Mouse (Mus musculus): ENCODE data around the gene Arhgap19.

Gene Arhgap19
- long read RNA-seq, experiment 1, full-length matches to known transcripts = 1 of 2 reads
- long read RNA-seq, experiment 1, partial matches to known transcripts = 0 of 2 reads
- long read RNA-seq, experiment 1, other reads (novel, unspliced or antisense) = 1 of 2 reads
- long read RNA-seq, experiment 2, partial matches to known transcripts = 0 of 1 reads
- long read RNA-seq, experiment 2, other reads (novel, unspliced or antisense) = 1 of 1 reads

DNA sequence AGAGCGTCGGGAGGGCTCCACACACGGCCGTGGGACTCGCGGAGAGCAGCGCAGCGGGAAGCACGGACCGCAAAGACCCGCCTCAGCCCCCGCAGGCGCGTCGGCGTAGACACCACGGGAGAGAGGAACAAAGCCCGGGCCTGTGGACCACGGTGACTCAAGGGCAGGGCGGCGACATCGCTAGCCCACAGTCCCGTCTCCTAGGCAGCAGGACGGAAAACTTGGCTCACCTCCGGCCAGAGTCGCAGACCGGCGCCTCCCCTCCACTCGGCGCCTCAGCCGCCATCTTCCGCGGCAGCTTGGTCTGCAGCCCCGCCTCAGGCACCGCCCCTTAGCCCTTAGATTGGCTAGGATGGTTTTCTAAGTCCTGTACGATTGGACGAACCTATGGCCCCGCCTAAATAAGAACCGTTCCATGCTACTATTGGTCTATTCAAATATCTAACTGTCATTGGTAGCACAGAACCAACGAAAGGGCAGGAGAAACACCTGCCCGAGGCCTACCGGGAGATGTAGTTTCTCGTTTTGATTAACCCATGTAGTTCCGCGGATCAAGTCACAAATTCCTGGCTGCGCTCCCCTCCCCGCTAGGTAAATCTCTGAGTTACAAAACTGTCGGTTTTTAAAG lies at the start of gene Arhgap19:
TSS of gene Arhgap19 (minus strand) at position 306 of the 628 bp plus-strand sequence.
- intact Hi-C loops (cut with DNase I) = loop anchor here (5.0 kb wide), 1 partner anchor 45 kb away; the partner anchor contains the start of gene Frat2

- intact Hi-C loops (cut with DNase I) = no loop called here
These were observed 49.1 kb upstream of the Arhgap19 start for GRCm38 (mm10) chr19:41850719-41851543.

GRCm38 (mm10) chr19:41850021-41850718 lies 48.3 kb upstream of the Arhgap19 start:
- intact Hi-C loops (cut with DNase I) = no loop called here

- intact Hi-C loops (cut with DNase I) = loop anchor here (5.0 kb wide), 1 partner anchor 46 kb away; the partner anchor contains the start of gene Arhgap19
These were observed 46.4 kb upstream of the Arhgap19 start, which contains the start of gene Frat2 for GRCm38 (mm10) chr19:41847992-41848851. Gene Frat2, minus strand, starts transcription at chr19:41848132.

DNA sequence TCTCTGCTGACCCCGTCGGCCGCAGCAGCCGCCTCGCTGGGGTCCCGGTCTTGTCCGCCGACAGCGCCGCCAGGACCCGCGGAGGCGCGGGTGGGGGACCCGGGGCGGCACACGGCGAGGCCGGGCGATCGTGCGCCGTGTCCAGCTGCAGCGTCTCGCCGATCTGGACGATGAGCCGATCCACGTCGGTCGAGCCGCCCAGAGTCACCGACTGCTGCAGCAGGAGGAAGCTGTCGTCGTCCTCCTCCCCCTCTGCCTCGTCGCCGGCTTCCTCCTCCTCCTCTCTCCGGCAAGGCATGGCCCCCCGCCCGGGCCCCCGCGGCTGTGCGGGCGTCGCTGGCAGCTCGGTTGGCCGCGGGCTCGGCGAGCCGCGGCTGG lies 45.8 kb upstream of the Arhgap19 start:
- intact Hi-C loops (cut with DNase I) = loop anchor here (5.0 kb wide), 1 partner anchor 45 kb away; the partner anchor contains the start of gene Arhgap19

DNA sequence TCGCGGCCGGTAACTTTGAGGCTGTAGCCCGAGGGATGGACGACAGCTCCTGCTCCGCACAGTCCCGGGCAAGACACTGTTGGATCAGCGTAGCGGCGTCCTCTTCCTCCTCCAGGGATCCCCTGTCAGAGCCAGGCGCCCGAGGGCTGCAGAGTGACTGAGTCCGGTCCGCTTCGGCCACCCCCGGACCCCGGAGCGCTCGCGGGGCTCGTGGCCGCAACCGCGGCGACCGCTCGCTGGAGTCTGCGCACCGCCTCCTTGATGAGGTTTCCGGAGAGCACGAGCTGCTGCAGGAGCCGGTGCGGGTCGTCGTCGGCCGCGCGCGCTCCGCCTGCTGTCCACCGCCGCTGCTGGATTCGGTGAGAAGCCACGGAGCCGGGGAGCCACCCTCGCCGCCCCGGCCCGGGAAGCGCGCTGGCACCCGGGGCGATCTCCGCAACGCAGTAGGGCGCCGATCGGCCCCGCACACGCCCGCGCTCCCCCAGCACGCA lies 45.3 kb upstream of the Arhgap19 start:
- intact Hi-C loops (cut with DNase I) = loop anchor here (5.0 kb wide), 1 partner anchor 45 kb away; the partner anchor contains the start of gene Arhgap19

- intact Hi-C loops (cut with DNase I) = loop anchor here (5.0 kb wide), 1 partner anchor 44 kb away; the partner anchor contains the start of gene Arhgap19
These were observed 44.7 kb upstream of the Arhgap19 start for GRCm38 (mm10) chr19:41846366-41847090.

- intact Hi-C loops (cut with DNase I) = no loop called here
These were observed 42.5 kb upstream of the Arhgap19 start for GRCm38 (mm10) chr19:41844345-41844744.

- intact Hi-C loops (cut with DNase I) = no loop called here
These were observed 40.9 kb upstream of the Arhgap19 start for GRCm38 (mm10) chr19:41842706-41843105.

GRCm38 (mm10) chr19:41842196-41842595 lies 40.3 kb upstream of the Arhgap19 start:
- intact Hi-C loops (cut with DNase I) = no loop called here

GRCm38 (mm10) chr19:41841105-41841750 lies 39.4 kb upstream of the Arhgap19 start:
- intact Hi-C loops (cut with DNase I) = no loop called here

DNA sequence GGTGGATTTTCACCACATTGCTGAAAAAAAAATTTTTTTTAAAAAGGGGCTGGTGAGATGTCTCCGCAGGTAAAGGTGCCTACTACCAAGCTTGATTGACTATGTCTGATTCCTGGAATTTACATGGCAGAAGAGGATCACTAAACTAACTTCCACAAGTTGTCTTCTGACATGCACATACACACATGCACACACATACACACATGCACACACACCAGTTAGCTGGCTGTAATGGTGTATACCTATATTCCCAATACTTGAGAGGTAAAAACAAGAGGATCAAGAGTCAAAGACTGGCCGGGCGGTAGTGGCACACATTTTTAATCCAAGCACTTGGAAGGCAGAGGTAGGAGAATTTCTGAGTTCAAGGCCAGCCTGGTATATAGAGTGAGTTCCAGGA lies 37.8 kb upstream of the Arhgap19 start:
- intact Hi-C loops (cut with DNase I) = no loop called here

- intact Hi-C loops (cut with DNase I) = no loop called here
These were observed 37.0 kb upstream of the Arhgap19 start for GRCm38 (mm10) chr19:41838808-41839207.

GRCm38 (mm10) chr19:41837917-41838261 lies 36.0 kb upstream of the Arhgap19 start:
- intact Hi-C loops (cut with DNase I) = no loop called here

DNA sequence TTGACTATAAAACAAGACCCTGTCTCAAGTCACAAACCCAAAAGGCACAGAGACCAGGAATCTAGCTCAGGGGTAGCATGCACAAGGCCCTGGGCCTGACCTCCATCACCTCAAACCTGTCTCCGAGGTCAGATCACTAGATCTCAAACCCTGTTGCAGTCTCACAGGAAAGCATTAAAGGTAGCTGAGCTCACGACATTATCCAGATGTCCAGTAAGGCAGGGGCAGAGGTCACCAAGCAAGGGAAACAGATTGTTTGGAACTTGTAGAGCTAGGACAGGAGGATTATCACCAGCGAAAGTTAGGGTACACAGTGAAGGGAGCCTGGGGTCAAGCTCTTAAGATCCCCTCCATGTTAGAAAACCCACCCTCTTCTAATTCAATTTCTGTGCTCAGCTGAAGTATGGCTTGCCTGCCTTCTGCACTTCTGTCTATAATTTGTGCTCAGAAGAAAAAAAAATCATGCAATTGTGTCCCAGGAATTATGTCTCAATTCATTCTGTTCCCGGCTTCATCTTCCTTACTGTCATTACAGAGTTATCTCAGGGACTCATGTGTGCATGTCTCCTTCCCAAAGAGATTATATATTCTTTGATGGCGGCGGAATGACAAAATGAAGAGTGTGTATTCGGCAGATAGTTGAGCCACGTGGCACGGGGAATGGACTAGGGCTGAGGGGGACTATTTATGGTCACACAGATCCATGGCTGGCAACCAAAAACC lies 35.5 kb upstream of the Arhgap19 start:
- intact Hi-C loops (cut with DNase I) = no loop called here

- intact Hi-C loops (cut with DNase I) = no loop called here
These were observed 34.9 kb upstream of the Arhgap19 start for GRCm38 (mm10) chr19:41836719-41837118.

DNA sequence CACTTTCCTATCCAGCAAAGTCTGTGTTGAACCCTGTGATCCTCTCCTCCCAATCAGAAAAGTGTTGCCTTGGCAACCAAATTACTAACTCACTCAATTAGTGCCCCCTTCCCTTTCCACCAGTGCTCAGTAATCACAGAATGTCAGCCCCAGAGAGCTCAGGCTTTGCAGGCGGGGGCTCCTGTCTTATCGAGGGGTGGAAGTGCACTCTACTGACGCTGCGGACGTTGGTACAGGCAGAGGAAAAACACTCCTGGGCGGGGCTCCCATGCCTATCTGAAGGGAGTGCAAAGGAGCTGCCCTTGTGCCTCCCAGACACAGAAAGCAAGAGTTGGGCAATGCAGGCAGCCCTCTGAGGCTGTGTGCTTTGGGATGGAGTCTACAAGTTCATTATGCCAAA lies 34.0 kb upstream of the Arhgap19 start:
- intact Hi-C loops (cut with DNase I) = no loop called here

DNA sequence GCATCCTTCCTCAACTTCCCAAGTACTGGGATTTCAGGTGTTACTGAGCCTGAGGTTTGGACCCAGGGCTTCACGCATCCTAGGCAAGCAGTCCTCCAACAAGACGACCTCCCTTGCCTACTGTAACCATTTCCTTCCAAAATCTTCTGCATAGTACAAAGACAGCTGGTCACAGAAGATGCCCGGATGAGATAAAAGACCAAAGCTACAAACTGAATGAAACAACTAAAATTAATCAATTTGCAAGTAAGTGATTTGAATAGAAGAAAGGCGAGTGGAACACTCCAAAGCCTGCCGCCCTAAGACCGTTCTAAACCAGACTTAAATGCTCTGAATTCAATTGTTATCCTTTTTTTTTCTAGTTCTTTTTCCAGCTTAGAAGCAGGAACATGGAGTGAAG lies 33.6 kb upstream of the Arhgap19 start:
- intact Hi-C loops (cut with DNase I) = no loop called here
